Mouse (Mus musculus) spleen, postnatal 36 days (tissue): Measurements from ENCODE around the gene Neurod2.
A peak's percentile ranks its signal among the peaks of the same experiment; 100 is the strongest.

Experiments
- DNase-seq, 2 experiments: peaks; one replicate each; pipeline ENCODE4 v3.0.0; 2022; ENCODE audit warnings: low spot score in 2 of 2, mixed read lengths in 1 of 2

The Neurod2 gene

GRCm38 (mm10) chr11:98354445-98354844 is 25.0 kb upstream of the Neurod2 start:
- DNase-seq = no peak

- no peak for DNase-seq
Observed at GRCm38 (mm10) chr11:98353651-98354211, 24.3 kb upstream of the Neurod2 start.

- DNase-seq = no peak
Observed at GRCm38 (mm10) chr11:98352272-98352990, 23.0 kb upstream of the Neurod2 start.

GRCm38 (mm10) chr11:98349308-98349707 is 19.9 kb upstream of the Neurod2 start:
- no peak for DNase-seq

GRCm38 (mm10) chr11:98348083-98348961 is 18.9 kb upstream of the Neurod2 start, which contains the start of gene Ppp1r1b:
Gene Ppp1r1b, plus strand, starts transcription at chr11:98348404.
- DNase-seq = no peak

- no peak for DNase-seq
Observed at GRCm38 (mm10) chr11:98347385-98348082, 18.1 kb upstream of the Neurod2 start.

GRCm38 (mm10) chr11:98346168-98346567 is 16.7 kb upstream of the Neurod2 start:
- DNase-seq = no peak

GRCm38 (mm10) chr11:98345253-98345652 is 15.8 kb upstream of the Neurod2 start:
- DNase-seq = peak; percentile 66 to 67

- peak; percentile 69 to 81 for DNase-seq
Observed at GRCm38 (mm10) chr11:98342000-98342945, 12.8 kb upstream of the Neurod2 start.

- no peak for DNase-seq
Observed at GRCm38 (mm10) chr11:98341174-98341573, 11.7 kb upstream of the Neurod2 start.

GRCm38 (mm10) chr11:98340597-98340996 is 11.1 kb upstream of the Neurod2 start:
- DNase-seq = no peak

GRCm38 (mm10) chr11:98339679-98340287 is 10.3 kb upstream of the Neurod2 start:
- peak; percentile 64 to 70 for DNase-seq

GRCm38 (mm10) chr11:98339071-98339501 is 9.6 kb upstream of the Neurod2 start:
- DNase-seq = no peak

- no peak for DNase-seq
Observed at GRCm38 (mm10) chr11:98338507-98338961, 9.1 kb upstream of the Neurod2 start.

- DNase-seq = peak in 1 of 2 experiments; percentile 32
Observed at GRCm38 (mm10) chr11:98336245-98337107, 7.0 kb upstream of the Neurod2 start.

GRCm38 (mm10) chr11:98335250-98335649 is 5.8 kb upstream of the Neurod2 start:
- DNase-seq = no peak

- no peak for DNase-seq
Observed at GRCm38 (mm10) chr11:98333981-98334741, 4.7 kb upstream of the Neurod2 start.

- no peak for DNase-seq
Observed at GRCm38 (mm10) chr11:98333263-98333696, 3.8 kb upstream of the Neurod2 start.
